11 mouse cellular contexts compared by ENCODE assay signal in genomic region chr11:94929599-94929998, GRCm38 (mm10). TPM values are rescaled to one million over a fixed set of nuclear protein-coding genes. Genes with fewer than 3 reads are reported as not detected.
DNase-seq lines count a peak whose midpoint lies in the region; ATAC-seq lines count a peak whose summit lies in the region.
"Had no signal": no experiment of that assay in that cellular context is flagged by ENCODE, and none has a peak within 500 bp of the region (broad histone marks: within the 10 kb centered on the region; RNA-seq: fewer than 3 reads in every experiment).

No protein-coding gene starts in this region.

- DNase-seq in heart, adult 11 months, result peak; percentile 91
- DNase-seq in heart, postnatal 25 days (ENCODE audit: low spot score), result no peak
- DNase-seq in lung, postnatal 14 days, result no peak
- no peak for DNase-seq in intestine, embryonic 14.5 days (ENCODE audit: low spot score)
- DNase-seq in thymus, postnatal 0 days (ENCODE audit: low spot score), result no peak
- no peak for DNase-seq in cerebellum, postnatal 4 days (ENCODE audit: low spot score in 2 of 2)

- H3K4me2 ChIP-seq in lung, embryonic 16.5 days (ENCODE audit: low read depth, low read length), result no peak overlapping the region
- H3K4me2 ChIP-seq in intestine, embryonic 14.5 days (ENCODE audit: low read length), result peak overlapping the region; percentile 42
- peak overlapping the region; percentile 43 for H3K4me2 ChIP-seq in stomach, embryonic 15.5 days

- no peaks in the 10 kb centered on the region for H3K9me3 ChIP-seq in lung, embryonic 16.5 days (ENCODE audit: control insufficient read depth, low read length)
- no peaks in the 10 kb centered on the region for H3K9me3 ChIP-seq in intestine, embryonic 14.5 days (ENCODE audit: control insufficient read depth, low read length)
- H3K9me3 ChIP-seq in stomach, embryonic 15.5 days, result no peaks in the 10 kb centered on the region

- H3K9ac ChIP-seq in lung, embryonic 16.5 days (ENCODE audit: low read length), result 0 out of 2 replicates have a peak overlapping the region, but pooled peaks have one; percentile 38
- H3K9ac ChIP-seq in intestine, embryonic 14.5 days (ENCODE audit: low read length), result no peak overlapping the region
- no peak overlapping the region for H3K9ac ChIP-seq in stomach, embryonic 15.5 days

- 31% methylated on average over 9 of the region's 9 CpGs for WGBS in lung, embryonic 16.5 days
- 32% methylated on average over 9 of the region's 9 CpGs for WGBS in intestine, embryonic 14.5 days
- 35% methylated on average over 9 of the region's 9 CpGs for WGBS in stomach, embryonic 15.5 days

- H3K27me3 ChIP-seq in lung, embryonic 16.5 days (ENCODE audit: control insufficient read depth, insufficient read depth, low read depth, low read length), result no peaks in the 10 kb centered on the region
- H3K27me3 ChIP-seq in intestine, embryonic 14.5 days (replicated peaks; ENCODE audit: control insufficient read depth, insufficient read depth, low read length), result no peaks in the 10 kb centered on the region
- H3K27me3 ChIP-seq in stomach, embryonic 15.5 days (replicated peaks), result no peaks in the 10 kb centered on the region

- H3K27ac ChIP-seq in lung, embryonic 16.5 days (ENCODE audit: low read length), result peak overlapping the region; percentile 96
- H3K27ac ChIP-seq in intestine, embryonic 14.5 days (ENCODE audit: low read depth), result peak overlapping the region; percentile 98
- H3K27ac ChIP-seq in stomach, embryonic 15.5 days, result peak overlapping the region; percentile 95

- ATAC-seq in lung, embryonic 16.5 days (ENCODE audit: low read depth), result no peak
- ATAC-seq in intestine, embryonic 14.5 days (replicated peaks; ENCODE audit: low FRiP score, low TSS enrichment, low read depth), result no peak
- ATAC-seq in stomach, embryonic 15.5 days (ENCODE audit: insufficient read depth, low FRiP score, low read depth), result no peak

- no peaks in the 10 kb centered on the region for H3K36me3 ChIP-seq in lung, embryonic 16.5 days (ENCODE audit: control insufficient read depth, insufficient read depth, low read length)
- H3K36me3 ChIP-seq in intestine, embryonic 14.5 days (ENCODE audit: control insufficient read depth, insufficient read depth, low read length), result no peaks in the 10 kb centered on the region
- H3K36me3 ChIP-seq in stomach, embryonic 15.5 days, result no peaks in the 10 kb centered on the region

- H3K4me1 ChIP-seq in lung, embryonic 16.5 days (replicated peaks; ENCODE audit: control insufficient read depth, insufficient read depth, low read length), result peaks cover 45% of the 10 kb centered on the region
- peaks cover 58% of the 10 kb centered on the region for H3K4me1 ChIP-seq in intestine, embryonic 14.5 days (replicated peaks; ENCODE audit: control insufficient read depth, insufficient read depth, low read length)
- peaks cover 43% of the 10 kb centered on the region for H3K4me1 ChIP-seq in stomach, embryonic 15.5 days

- intact Hi-C loops in heart, postnatal 25 days (cut with DNase I), result no loop called here

- H3K4me3 ChIP-seq in lung, embryonic 16.5 days (ENCODE audit: low read length), result no peak overlapping the region
- no peak overlapping the region for H3K4me3 ChIP-seq in intestine, embryonic 14.5 days (ENCODE audit: low read depth, low read length)
- no peak overlapping the region for H3K4me3 ChIP-seq in stomach, embryonic 15.5 days (replicated peaks)

RNA-seq across cellular contexts. Expression of gene Col1a1, which starts 6.4 kb away (rescaled TPM):
- 100 to 1,000 TPM; 182 to 211 TPM for total RNA-seq in heart, postnatal 25 days (2021)
- polyA plus RNA-seq in lung, embryonic 16.5 days (2015; fragmentation: Nextera tagmentation; extraction: Ambion mirVana), result 1,180 and 1,421 TPM in 2 replicates
- 841 and 905 TPM in 2 replicates for polyA plus RNA-seq in intestine, embryonic 14.5 days (2014; fragmentation: Nextera tagmentation; extraction: Ambion mirVana)
- polyA plus RNA-seq in stomach, embryonic 15.5 days (2015; fragmentation: Nextera tagmentation; extraction: Ambion mirVana), result 1,375 and 1,459 TPM in 2 replicates
- 64.3 and 68.9 TPM in 2 replicates for polyA plus RNA-seq in thymus, postnatal 0 days (2015; fragmentation: Nextera tagmentation; extraction: Ambion mirVana)

RNA-seq across cellular contexts. Expression of gene Hils1, which starts 37.8 kb away (rescaled TPM):
- not detected for total RNA-seq in heart, postnatal 25 days (2021)
- polyA plus RNA-seq in lung, embryonic 16.5 days (2015; fragmentation: Nextera tagmentation; extraction: Ambion mirVana), result not detected in 2 replicates
- polyA plus RNA-seq in intestine, embryonic 14.5 days (2014; fragmentation: Nextera tagmentation; extraction: Ambion mirVana), result not detected in 2 replicates
- not detected in 2 replicates for polyA plus RNA-seq in stomach, embryonic 15.5 days (2015; fragmentation: Nextera tagmentation; extraction: Ambion mirVana)
- not detected in 2 replicates for polyA plus RNA-seq in thymus, postnatal 0 days (2015; fragmentation: Nextera tagmentation; extraction: Ambion mirVana)
- total RNA-seq: left cerebral cortex, postnatal 14 days had no signal
- polyA plus RNA-seq: C2C12; frontal cortex, adult 2 months had no signal

RNA-seq across cellular contexts. Expression of gene Sgca, which starts 46.5 kb away (rescaled TPM):
- 100 to 1,000 TPM; 142 to 163 TPM for total RNA-seq in heart, postnatal 25 days (2021)
- polyA plus RNA-seq in lung, embryonic 16.5 days (2015; fragmentation: Nextera tagmentation; extraction: Ambion mirVana), result 1.3 and 1.4 TPM in 2 replicates
- 0.22 TPM in 1 of 2 replicates, not detected in the other for polyA plus RNA-seq in intestine, embryonic 14.5 days (2014; fragmentation: Nextera tagmentation; extraction: Ambion mirVana)
- polyA plus RNA-seq in stomach, embryonic 15.5 days (2015; fragmentation: Nextera tagmentation; extraction: Ambion mirVana), result 0.17 and 0.27 TPM in 2 replicates
- polyA plus RNA-seq in thymus, postnatal 0 days (2015; fragmentation: Nextera tagmentation; extraction: Ambion mirVana), result 0.22 and 0.30 TPM in 2 replicates

Comparison
In these comparisons a context has a peak if more than half of its experiments do, and no peak if none do; other contexts are left out.
1. RNA of gene Col1a1, which starts 6.4 kb away (polyA plus RNA-seq): 1,180 to 1,421 TPM in lung, embryonic 16.5 days, 1,375 to 1,459 TPM in stomach, embryonic 15.5 days and 841 to 905 TPM in intestine, embryonic 14.5 days; 64.3 to 68.9 TPM in thymus, postnatal 0 days; every median in the first group is over 10 times any median in the second.
2. Peak in every context shown above with its lines, with median percentiles within 50 percentile points of each other: H3K27ac ChIP-seq.